Mouse (Mus musculus): Measurements from ENCODE around the gene Syk. TPM values are rescaled to one million over a fixed set of nuclear protein-coding genes. Genes with fewer than 3 reads are reported as not detected.

Gene Syk
- total RNA-seq, 1 experiment = 13.3 TPM

DNA sequence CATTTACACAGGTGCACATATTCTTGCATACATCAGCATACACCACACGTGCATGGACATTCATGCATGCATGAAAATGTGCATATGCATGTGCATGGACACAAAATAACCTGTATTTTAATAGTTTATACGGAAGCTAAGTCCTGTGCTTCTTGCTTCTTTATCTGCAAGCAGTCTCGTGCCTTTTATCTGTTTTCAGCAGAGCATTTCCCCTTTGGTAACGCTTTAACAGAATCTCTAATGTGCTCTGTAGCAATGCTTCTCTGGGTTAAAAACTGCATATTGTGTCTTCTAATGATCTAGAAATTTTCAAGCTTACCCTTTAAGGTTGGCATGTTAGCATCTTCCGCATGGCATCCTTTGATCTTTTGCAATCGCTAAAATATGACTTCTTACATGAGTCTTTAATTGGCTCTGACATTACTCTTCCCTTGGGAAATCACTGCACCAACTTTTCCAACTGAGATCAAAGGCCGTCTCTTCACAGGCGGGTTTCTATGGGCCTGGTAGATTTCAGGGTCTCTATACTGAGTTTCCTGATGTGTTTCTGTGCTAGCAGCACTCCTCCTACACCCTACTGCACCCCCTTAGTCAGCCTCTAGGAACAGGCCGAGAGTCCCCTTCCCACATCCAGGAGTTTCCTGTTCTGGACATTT, 30.0 kb upstream of the Syk start:
- no peak overlapping the region for H3K27ac ChIP-seq (ENCODE audit: insufficient read depth, low read depth, low read length, poor library complexity, severe bottlenecking)
- no peak overlapping the region for H3K9ac ChIP-seq (ENCODE audit: insufficient read depth, low read depth, low read length, poor library complexity, severe bottlenecking)
- H3K4me3 ChIP-seq (ENCODE audit: insufficient read depth in 1 of 2, low read depth in 1 of 2, low read length in 2 of 2, poor library complexity in 1 of 2, severe bottlenecking in 1 of 2) = no peak overlapping the region
- H3K36me3 ChIP-seq (ENCODE audit: control insufficient read depth, insufficient read depth, low read length, poor library complexity, severe bottlenecking) = no peaks in the 10 kb centered on the region
- TF ChIP-seq ZC3H11A (IDR thresholded peaks at IDR 0.05; ENCODE audit: borderline replicate concordance, low read depth, low read length) = no peak
- no peak for TF ChIP-seq MAFK (IDR thresholded peaks at IDR 0.05; ENCODE audit: insufficient read depth, low read depth, low read length)
- TF ChIP-seq CHD2 (IDR thresholded peaks at IDR 0.05; ENCODE audit: low read depth, low read length) = no peak
- no peak for TF ChIP-seq ZNF384 (IDR thresholded peaks at IDR 0.05; ENCODE audit: low read depth, low read length)
- no peak for TF ChIP-seq HCFC1 (IDR thresholded peaks at IDR 0.05; ENCODE audit: borderline replicate concordance, insufficient read depth, low read length)
- peaks cover 0 to 3% of the 10 kb centered on the region in 2 experiments; a peak in 1 of 4 replicates for H3K4me1 ChIP-seq (ENCODE audit: control insufficient read depth in 2 of 2, insufficient read depth in 2 of 2, low read length in 2 of 2, poor library complexity in 1 of 2)
- no peak for DNase-seq (ENCODE audit: low read depth, low spot score)
- no peaks in the 10 kb centered on the region for H3K9me3 ChIP-seq (ENCODE audit: control insufficient read depth, insufficient read depth, low read depth, low read length)
- in situ Hi-C loops (cut with MboI; ENCODE audit: low sequenced_read_pairs in 2 of 2, unreplicated experiment in 2 of 2) = no loop called here

DNA sequence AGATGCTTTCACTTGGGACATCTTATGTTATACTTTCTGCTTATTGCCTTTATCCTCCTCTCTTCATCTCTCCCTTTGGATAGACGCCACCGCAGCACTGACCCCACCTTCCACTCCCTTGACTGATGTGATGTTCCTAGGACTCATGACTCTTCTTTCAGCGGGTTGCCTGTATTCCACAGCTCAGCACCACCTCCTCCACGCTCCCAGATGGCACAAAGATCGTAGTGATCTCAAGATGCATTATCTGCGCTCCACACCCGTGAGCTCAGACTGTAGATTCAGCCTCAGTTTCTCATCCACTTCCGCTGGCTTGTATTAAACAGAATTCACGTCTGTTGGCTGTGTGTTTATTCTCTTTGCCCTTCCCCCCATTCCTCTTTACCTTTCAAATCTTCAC, 28.3 kb upstream of the Syk start:
- Histone ChIP-seq H3K9ac (ENCODE audit: insufficient read depth, low read depth, low read length, poor library complexity, severe bottlenecking) (no peak overlapping the region), H3K4me3 (ENCODE audit: insufficient read depth in 1 of 2, low read depth in 1 of 2, low read length in 2 of 2, poor library complexity in 1 of 2, severe bottlenecking in 1 of 2) (no peak overlapping the region), H3K27ac (ENCODE audit: insufficient read depth, low read depth, low read length, poor library complexity, severe bottlenecking) (no peak overlapping the region), H3K4me1 (ENCODE audit: control insufficient read depth in 2 of 2, insufficient read depth in 2 of 2, low read length in 2 of 2, poor library complexity in 1 of 2) (peaks cover 0 to 3% of the 10 kb centered on the region in 2 experiments; a peak in 1 of 4 replicates), H3K36me3 (ENCODE audit: control insufficient read depth, insufficient read depth, low read length, poor library complexity, severe bottlenecking) (no peaks in the 10 kb centered on the region), H3K9me3 (ENCODE audit: control insufficient read depth, insufficient read depth, low read depth, low read length) (no peaks in the 10 kb centered on the region)
- in situ Hi-C loops (cut with MboI; ENCODE audit: low sequenced_read_pairs in 2 of 2, unreplicated experiment in 2 of 2) = no loop called here
- TF ChIP-seq CHD2 (IDR thresholded peaks at IDR 0.05; ENCODE audit: low read depth, low read length) (no peak), HCFC1 (IDR thresholded peaks at IDR 0.05; ENCODE audit: borderline replicate concordance, insufficient read depth, low read length) (no peak), ZNF384 (IDR thresholded peaks at IDR 0.05; ENCODE audit: low read depth, low read length) (no peak), ZC3H11A (IDR thresholded peaks at IDR 0.05; ENCODE audit: borderline replicate concordance, low read depth, low read length) (no peak), MAFK (IDR thresholded peaks at IDR 0.05; ENCODE audit: insufficient read depth, low read depth, low read length) (no peak)
- no peak for DNase-seq (ENCODE audit: low read depth, low spot score)

DNA sequence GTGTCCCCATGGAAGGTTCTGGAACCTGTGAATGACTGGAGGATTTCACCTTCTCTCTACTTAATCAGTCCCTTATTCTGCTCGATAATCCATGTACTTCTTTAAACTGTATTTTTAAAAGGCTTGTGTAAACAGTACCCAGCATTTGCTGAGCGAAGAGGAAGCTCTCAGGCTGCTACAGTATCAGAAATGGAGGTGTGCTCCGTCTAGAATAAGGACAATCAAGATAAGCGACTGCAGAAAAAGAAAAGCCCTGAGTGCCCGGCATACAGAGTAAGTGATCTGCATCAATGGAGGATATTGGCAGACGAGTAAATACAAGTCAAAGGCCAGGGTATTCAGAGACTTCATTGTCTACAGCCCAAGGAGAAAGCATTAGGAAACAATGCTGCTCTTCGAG, 25.6 kb upstream of the Syk start:
- no peaks in the 10 kb centered on the region for H3K36me3 ChIP-seq (ENCODE audit: control insufficient read depth, insufficient read depth, low read length, poor library complexity, severe bottlenecking)
- no peak overlapping the region for H3K4me3 ChIP-seq (ENCODE audit: insufficient read depth in 1 of 2, low read depth in 1 of 2, low read length in 2 of 2, poor library complexity in 1 of 2, severe bottlenecking in 1 of 2)
- DNase-seq (ENCODE audit: low read depth, low spot score) = no peak
- no peak for TF ChIP-seq HCFC1 (IDR thresholded peaks at IDR 0.05; ENCODE audit: borderline replicate concordance, insufficient read depth, low read length)
- no peak for TF ChIP-seq MAFK (IDR thresholded peaks at IDR 0.05; ENCODE audit: insufficient read depth, low read depth, low read length)
- no peak for TF ChIP-seq ZC3H11A (IDR thresholded peaks at IDR 0.05; ENCODE audit: borderline replicate concordance, low read depth, low read length)
- no peak for TF ChIP-seq ZNF384 (IDR thresholded peaks at IDR 0.05; ENCODE audit: low read depth, low read length)
- TF ChIP-seq CHD2 (IDR thresholded peaks at IDR 0.05; ENCODE audit: low read depth, low read length) = no peak
- H3K27ac ChIP-seq (ENCODE audit: insufficient read depth, low read depth, low read length, poor library complexity, severe bottlenecking) = no peak overlapping the region
- H3K4me1 ChIP-seq (ENCODE audit: control insufficient read depth in 2 of 2, insufficient read depth in 2 of 2, low read length in 2 of 2, poor library complexity in 1 of 2) = peaks cover 10% of the 10 kb centered on the region in 2 experiments
- no peak overlapping the region for H3K9ac ChIP-seq (ENCODE audit: insufficient read depth, low read depth, low read length, poor library complexity, severe bottlenecking)
- H3K9me3 ChIP-seq (ENCODE audit: control insufficient read depth, insufficient read depth, low read depth, low read length) = no peaks in the 10 kb centered on the region
- in situ Hi-C loops (cut with MboI; ENCODE audit: low sequenced_read_pairs in 2 of 2, unreplicated experiment in 2 of 2) = no loop called here

DNA sequence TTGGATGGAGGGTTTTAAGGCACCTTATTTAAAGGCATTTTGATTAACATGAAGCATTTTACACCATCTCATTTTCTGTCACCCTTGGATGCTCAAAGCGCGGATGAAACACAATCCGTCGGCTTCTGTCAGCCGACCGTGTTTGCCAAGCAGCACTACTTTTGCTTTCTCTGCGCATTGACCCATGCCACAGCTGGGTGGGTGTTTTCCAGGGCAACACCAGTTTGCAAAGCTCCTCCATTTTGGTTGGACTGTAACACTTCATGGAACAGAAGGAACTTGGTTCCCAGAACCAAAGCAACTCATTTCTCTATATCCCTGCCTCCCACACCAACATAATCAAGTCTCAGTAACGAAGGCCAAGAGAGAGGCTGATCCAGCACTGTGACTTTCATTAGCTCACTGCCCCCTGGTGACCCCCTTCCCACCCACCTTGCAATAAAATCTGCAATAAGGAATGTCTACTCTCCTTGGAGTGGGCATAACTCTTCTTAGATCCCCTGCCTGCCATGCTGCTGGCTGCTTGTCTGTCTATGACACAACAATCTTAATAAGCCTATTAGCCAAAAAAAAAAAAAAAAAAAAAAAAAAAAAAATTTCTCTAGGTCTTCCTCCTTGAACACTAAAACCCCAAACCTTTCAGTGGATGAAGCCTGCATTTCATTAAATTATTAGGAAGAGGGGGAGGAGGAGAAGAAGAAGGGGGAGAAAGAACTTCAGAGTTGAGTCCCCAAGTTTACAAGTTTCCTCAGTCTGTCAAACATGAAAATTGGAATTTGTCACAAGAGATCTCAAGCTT, 21.4 kb upstream of the Syk start:
- no peak overlapping the region for H3K9ac ChIP-seq (ENCODE audit: insufficient read depth, low read depth, low read length, poor library complexity, severe bottlenecking)
- TF ChIP-seq MAFK (IDR thresholded peaks at IDR 0.05; ENCODE audit: insufficient read depth, low read depth, low read length) (no peak), ZNF384 (IDR thresholded peaks at IDR 0.05; ENCODE audit: low read depth, low read length) (peak; percentile 89)
- in situ Hi-C loops (cut with MboI; ENCODE audit: low sequenced_read_pairs in 2 of 2, unreplicated experiment in 2 of 2) = no loop called here
- no peaks in the 10 kb centered on the region for H3K9me3 ChIP-seq (ENCODE audit: control insufficient read depth, insufficient read depth, low read depth, low read length)
- no peaks in the 10 kb centered on the region for H3K36me3 ChIP-seq (ENCODE audit: control insufficient read depth, insufficient read depth, low read length, poor library complexity, severe bottlenecking)
- no peak for DNase-seq (ENCODE audit: low read depth, low spot score)
- no peak overlapping the region for H3K4me3 ChIP-seq (ENCODE audit: insufficient read depth in 1 of 2, low read depth in 1 of 2, low read length in 2 of 2, poor library complexity in 1 of 2, severe bottlenecking in 1 of 2)
- H3K4me1 ChIP-seq (ENCODE audit: control insufficient read depth in 2 of 2, insufficient read depth in 2 of 2, low read length in 2 of 2, poor library complexity in 1 of 2) = peaks cover 20 to 29% of the 10 kb centered on the region in 2 experiments
- peak overlapping the region; percentile 78 for H3K27ac ChIP-seq (ENCODE audit: insufficient read depth, low read depth, low read length, poor library complexity, severe bottlenecking)
